Mouse (Mus musculus) neural tube, embryonic 11.5 days (tissue): ENCODE measurements at regions not wholly inside any gene's neighbourhood (a gene's known extent, or its start where the extent isn't known, plus 50 kb on each side); places are given as distances from the start of the nearest gene placed in this dataset.

Experiments used
- ATAC-seq: fragments of 200-750 bp; cut with Nextera tagmentation; 2 replicates; pipeline ENCODE4 v1.8.0; 2017; ENCODE audit warnings: moderate number of reproducible peaks, mild to moderate bottlenecking, moderate TSS enrichment, moderate library complexity; ENCODE audit not compliant: insufficient read depth, low FRiP score, low TSS enrichment
- DNase-seq: peaks from one replicate; pipeline ENCODE4 v3.0.0-alpha.2; 2015; ENCODE audit warnings: low spot score
- H3K27ac ChIP-seq: fragments of 300-500 bp; sonication (generic); 2 replicates; pipeline ENCODE4 v1.5.1; 2014; ENCODE audit warnings: low read depth, mild to moderate bottlenecking, low read length
- H3K27me3 ChIP-seq: fragments of 300-500 bp; sonication (generic); 2 replicates; pipeline ENCODE4 v1.6.1; 2014; ENCODE audit warnings: mild to moderate bottlenecking, low read length, mixed read lengths; ENCODE audit not compliant: control insufficient read depth, insufficient read depth
- H3K36me3 ChIP-seq: fragments of 300-500 bp; sonication (generic); 2 replicates; pipeline ENCODE4 v1.6.1; 2014; ENCODE audit warnings: mild to moderate bottlenecking, low read length, moderate library complexity, mixed read lengths; ENCODE audit not compliant: control insufficient read depth, insufficient read depth
- H3K4me1 ChIP-seq: fragments of 300-500 bp; sonication (generic); 2 replicates; pipeline ENCODE4 v1.6.1; 2014; ENCODE audit warnings: low read length, mixed read lengths; ENCODE audit not compliant: control insufficient read depth, insufficient read depth
- H3K4me2 ChIP-seq: fragments of 300-500 bp; sonication (generic); 2 replicates; pipeline ENCODE4 v1.6.1; 2014; ENCODE audit warnings: low read depth, mild to moderate bottlenecking, moderate library complexity
- H3K4me3 ChIP-seq: fragments of 300-500 bp; sonication (generic); 2 replicates; pipeline ENCODE4 v1.5.1; 2014; ENCODE audit warnings: low read depth, low read length
- H3K9ac ChIP-seq: fragments of 300-500 bp; sonication (generic); 2 replicates; pipeline ENCODE4 v1.6.1; 2014; ENCODE audit warnings: mild to moderate bottlenecking, low read length
- H3K9me3 ChIP-seq: fragments of 300-500 bp; sonication (generic); 2 replicates; pipeline ENCODE4 v1.6.1; 2016; ENCODE audit warnings: low read length; ENCODE audit not compliant: control insufficient read depth
- WGBS: fragments of 180-500 bp; shearing (Covaris S2); extraction: QIAGEN DNeasy Blood & Tissue Kit; methylation state at CpG from one replicate; pipeline ENCODE4 v1.1.7; 2014; 5-methylcytosine and 5-hydroxymethylcytosine counted together

DNA sequence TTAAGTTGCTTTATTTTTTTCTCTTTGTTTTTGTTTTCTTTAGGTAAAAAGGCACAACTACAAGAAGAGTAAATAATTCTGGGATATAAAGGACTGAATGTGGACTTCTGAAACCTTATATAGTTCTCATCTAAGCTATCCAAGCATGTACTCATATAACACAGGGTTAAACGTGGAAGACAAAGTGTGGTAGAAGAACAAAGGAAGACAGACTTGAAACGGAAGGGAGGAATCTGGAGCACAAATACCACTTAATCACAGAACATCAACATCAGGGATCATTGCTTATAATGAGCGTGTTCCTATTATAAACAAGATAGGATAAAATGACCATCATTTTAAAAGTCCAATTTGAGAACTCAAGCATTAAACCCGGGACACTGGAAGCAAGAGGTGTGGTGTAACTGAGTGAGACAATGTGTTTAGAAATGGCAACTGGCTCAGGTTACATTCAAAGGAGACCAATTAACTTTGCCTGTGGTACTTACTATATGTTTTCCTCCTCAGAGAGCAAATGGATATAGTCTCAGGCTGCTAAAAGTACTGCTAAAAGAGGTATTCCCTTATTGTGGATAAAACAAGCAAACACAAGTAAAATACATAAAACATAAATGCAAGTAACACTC lies 96.1 kb upstream of the Hdgfl1 start:
- whole genome bisulfite sequencing = 71% methylated on average over 4 of the region's 4 CpGs

GRCm38 (mm10) chr13:26867794-26868193 lies 97.8 kb upstream of the Hdgfl1 start:
- ATAC-seq (no peak), DNase-seq (no peak)
- Histone ChIP-seq H3K4me2 (no peak overlapping the region), H3K36me3 (no peaks in the 10 kb centered on the region), H3K4me1 (no peaks in the 10 kb centered on the region), H3K9me3 (no peaks in the 10 kb centered on the region), H3K4me3 (no peak overlapping the region), H3K27me3 (no peaks in the 10 kb centered on the region), H3K9ac (no peak overlapping the region), H3K27ac (no peak overlapping the region)
- WGBS = 84% methylated on average over 3 of the region's 3 CpGs

More for the DNA sequence above, 96.1 kb upstream of the Hdgfl1 start:
- Histone ChIP-seq H3K4me2 (no peak overlapping the region), H3K4me3 (no peak overlapping the region), H3K36me3 (no peaks in the 10 kb centered on the region), H3K4me1 (no peaks in the 10 kb centered on the region), H3K9me3 (no peaks in the 10 kb centered on the region), H3K9ac (no peak overlapping the region), H3K27me3 (no peaks in the 10 kb centered on the region), H3K27ac (no peak overlapping the region)
- ATAC-seq (no peak), DNase-seq (no peak)

DNA sequence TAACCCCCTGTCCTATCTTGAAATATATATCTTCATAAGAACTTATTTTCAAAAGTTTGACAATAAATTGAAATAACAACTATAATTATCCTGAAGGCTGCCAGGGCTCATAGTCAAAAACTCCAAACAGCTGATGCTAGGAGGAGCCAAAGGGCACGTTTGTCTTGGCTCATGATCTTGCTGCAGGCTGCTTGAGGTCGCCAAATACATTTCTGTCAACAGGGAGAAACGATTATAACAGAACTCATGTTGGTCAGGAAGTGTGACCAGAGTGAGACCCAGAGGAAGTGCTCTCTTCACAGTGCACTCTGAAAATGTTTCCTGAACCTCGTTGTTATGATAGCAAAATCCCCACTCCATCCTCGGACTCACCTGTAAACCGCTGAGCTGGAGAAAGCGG lies 140.9 kb upstream of the Prl start:
- no peaks in the 10 kb centered on the region for H3K9me3 ChIP-seq
- DNase-seq = no peak
- H3K27ac ChIP-seq = no peak overlapping the region
- no peak overlapping the region for H3K9ac ChIP-seq
- 71% methylated on average over 7 of the region's 7 CpGs for WGBS
- H3K4me1 ChIP-seq = no peaks in the 10 kb centered on the region
- H3K27me3 ChIP-seq = no peaks in the 10 kb centered on the region
- H3K4me2 ChIP-seq = no peak overlapping the region
- no peaks in the 10 kb centered on the region for H3K36me3 ChIP-seq
- ATAC-seq = no peak
- H3K4me3 ChIP-seq = no peak overlapping the region

GRCm38 (mm10) chr13:26932695-26933438 lies 124.5 kb upstream of the Prl start:
- Histone ChIP-seq H3K9ac (0 out of 2 replicates have a peak overlapping the region, but pooled peaks have one; percentile 1), H3K4me3 (no peak overlapping the region), H3K4me2 (no peak overlapping the region), H3K27ac (peak overlapping the region; percentile 83), H3K36me3 (no peaks in the 10 kb centered on the region), H3K27me3 (no peaks in the 10 kb centered on the region), H3K4me1 (0 out of 2 replicates have a peak, but pooled peaks cover 4% of the 10 kb centered on the region), H3K9me3 (no peaks in the 10 kb centered on the region)
- peak; percentile 78 for DNase-seq
- ATAC-seq = peak; percentile 96
- WGBS = 6% methylated on average over 4 of the region's 4 CpGs

DNA sequence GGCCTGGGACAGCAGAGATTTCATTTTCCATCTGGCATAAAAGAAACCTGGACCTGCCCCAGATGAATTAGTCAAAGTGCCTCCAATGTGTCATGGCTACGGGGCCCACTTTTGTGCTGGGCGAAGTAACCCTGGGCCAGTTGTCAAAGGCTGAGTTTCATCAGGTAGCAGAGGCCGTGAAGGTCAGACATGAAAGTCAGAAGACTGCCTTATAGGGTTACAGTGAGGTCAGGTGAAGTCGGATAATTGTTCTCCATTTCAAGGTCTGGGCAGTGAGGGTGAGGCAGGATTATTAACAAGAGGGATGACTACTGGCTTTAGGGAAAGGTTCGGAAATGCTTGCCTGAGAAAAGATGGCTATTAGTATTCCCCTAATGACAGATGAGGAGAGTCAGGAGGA lies 123.5 kb upstream of the Prl start:
- no peak overlapping the region for H3K4me2 ChIP-seq
- H3K27me3 ChIP-seq = no peaks in the 10 kb centered on the region
- no peak overlapping the region for H3K4me3 ChIP-seq
- H3K9me3 ChIP-seq = no peaks in the 10 kb centered on the region
- ATAC-seq (no peak), DNase-seq (peak; percentile 36)
- WGBS = 34% methylated on average over 5 of the region's 5 CpGs
- no peaks in the 10 kb centered on the region for H3K36me3 ChIP-seq
- H3K27ac ChIP-seq = peak overlapping the region; percentile 21; the same call in 1 of the 2 replicates
- H3K9ac ChIP-seq = no peak overlapping the region
- H3K4me1 ChIP-seq = 0 out of 2 replicates have a peak, but pooled peaks cover 4% of the 10 kb centered on the region

GRCm38 (mm10) chr13:26940436-26940835 lies 116.9 kb upstream of the Prl start:
- Histone ChIP-seq H3K4me2 (no peak overlapping the region), H3K9me3 (no peaks in the 10 kb centered on the region), H3K9ac (no peak overlapping the region), H3K4me1 (no peaks in the 10 kb centered on the region), H3K27me3 (no peaks in the 10 kb centered on the region), H3K27ac (no peak overlapping the region), H3K36me3 (no peaks in the 10 kb centered on the region), H3K4me3 (no peak overlapping the region)
- no peak for ATAC-seq
- no peak for DNase-seq

- 93% methylated on average over 3 of the region's 3 CpGs for WGBS
Measured at GRCm38 (mm10) chr13:26944487-26944886, 112.9 kb upstream of the Prl start.

GRCm38 (mm10) chr13:26951461-26951860 lies 105.9 kb upstream of the Prl start:
- Histone ChIP-seq H3K4me3 (no peak overlapping the region), H3K36me3 (no peaks in the 10 kb centered on the region), H3K27ac (no peak overlapping the region), H3K9me3 (no peaks in the 10 kb centered on the region), H3K4me1 (no peaks in the 10 kb centered on the region), H3K27me3 (no peaks in the 10 kb centered on the region), H3K9ac (no peak overlapping the region), H3K4me2 (no peak overlapping the region)
- DNase-seq (no peak), ATAC-seq (no peak)
- 89% methylated on average over 2 of the region's 2 CpGs for WGBS

More at GRCm38 (mm10) chr13:26944487-26944886, 112.9 kb upstream of the Prl start:
- Histone ChIP-seq H3K4me3 (no peak overlapping the region), H3K27ac (no peak overlapping the region), H3K27me3 (no peaks in the 10 kb centered on the region), H3K4me2 (no peak overlapping the region), H3K9ac (no peak overlapping the region), H3K36me3 (no peaks in the 10 kb centered on the region), H3K9me3 (no peaks in the 10 kb centered on the region), H3K4me1 (no peaks in the 10 kb centered on the region)
- ATAC-seq (no peak), DNase-seq (no peak)

- H3K9me3 ChIP-seq = no peaks in the 10 kb centered on the region
Measured at GRCm38 (mm10) chr13:26953834-26954233, 103.5 kb upstream of the Prl start.

More at GRCm38 (mm10) chr13:26953834-26954233, 103.5 kb upstream of the Prl start:
- WGBS = 82% methylated on average over 2 of the region's 2 CpGs
- Histone ChIP-seq H3K4me1 (no peaks in the 10 kb centered on the region), H3K9ac (no peak overlapping the region), H3K4me3 (no peak overlapping the region), H3K27me3 (no peaks in the 10 kb centered on the region), H3K27ac (no peak overlapping the region), H3K36me3 (no peaks in the 10 kb centered on the region), H3K4me2 (no peak overlapping the region)
- no peak for DNase-seq
- no peak for ATAC-seq
